Mouse (Mus musculus) adrenal gland, adult 2 months (tissue): ENCODE results near the gene Btbd1. TPM values are rescaled to one million over a fixed set of nuclear protein-coding genes. Genes with fewer than 3 reads are reported as not detected.

Experiments
- DNase-seq: peaks from one replicate; pipeline ENCODE4 v3.0.0; 2021
- polyA plus RNA-seq: library from polyadenylated mRNA; depleted of rRNA; stranded (reverse); fragments of >200 nt; gene quantifications from 2 replicates; pipeline ENCODE4 v1.2.3, GENCODE M21; 2012
- total RNA-seq, 2 experiments: library from RNA; stranded (reverse); gene quantifications; 2 replicates each; pipeline ENCODE4 v1.2.3; 2021

The Btbd1 gene
- total and polyA plus RNA-seq, 3 experiments = 65.2 to 159 (median 118) TPM

GRCm38 (mm10) chr7:81849633-81850032 is 20.4 kb upstream of the Btbd1 start:
- no peak for DNase-seq

- DNase-seq = no peak
These were observed 20.0 kb upstream of the Btbd1 start for GRCm38 (mm10) chr7:81849214-81849613.

GRCm38 (mm10) chr7:81847777-81848176 is 18.5 kb upstream of the Btbd1 start:
- DNase-seq = no peak

- no peak for DNase-seq
These were observed 17.8 kb upstream of the Btbd1 start for GRCm38 (mm10) chr7:81847010-81847409.

GRCm38 (mm10) chr7:81846008-81846407 is 16.8 kb upstream of the Btbd1 start:
- no peak for DNase-seq

GRCm38 (mm10) chr7:81845313-81845712 is 16.1 kb upstream of the Btbd1 start:
- peak; percentile 44 for DNase-seq

GRCm38 (mm10) chr7:81844801-81845200 is 15.6 kb upstream of the Btbd1 start:
- no peak for DNase-seq

GRCm38 (mm10) chr7:81843903-81844302 is 14.7 kb upstream of the Btbd1 start:
- DNase-seq = no peak

GRCm38 (mm10) chr7:81842998-81843397 is 13.8 kb upstream of the Btbd1 start:
- no peak for DNase-seq

- DNase-seq = no peak
These were observed 12.9 kb upstream of the Btbd1 start for GRCm38 (mm10) chr7:81842141-81842540.

- peak; percentile 53 for DNase-seq
These were observed 12.2 kb upstream of the Btbd1 start for GRCm38 (mm10) chr7:81841439-81841838.

- DNase-seq = no peak
These were observed 11.5 kb upstream of the Btbd1 start for GRCm38 (mm10) chr7:81840661-81841181.

- no peak for DNase-seq
These were observed 10.5 kb upstream of the Btbd1 start for GRCm38 (mm10) chr7:81839746-81840145.

- peak; percentile 62 for DNase-seq
These were observed 8.5 kb upstream of the Btbd1 start for GRCm38 (mm10) chr7:81837771-81838170.

GRCm38 (mm10) chr7:81835430-81835829 is 6.2 kb upstream of the Btbd1 start:
- DNase-seq = no peak

GRCm38 (mm10) chr7:81834847-81835246 is 5.6 kb upstream of the Btbd1 start:
- DNase-seq = no peak

GRCm38 (mm10) chr7:81828681-81829378 is 401 bp downstream of the Btbd1 start:
- DNase-seq = peak; percentile 85

- peak; percentile 44 for DNase-seq
These were observed 1.2 kb downstream of the Btbd1 start for GRCm38 (mm10) chr7:81827806-81828667.

- peak; percentile 41 for DNase-seq
These were observed 3.9 kb downstream of the Btbd1 start for GRCm38 (mm10) chr7:81825381-81825780.

- no peak for DNase-seq
These were observed 4.3 kb downstream of the Btbd1 start for GRCm38 (mm10) chr7:81824906-81825305.

- no peak for DNase-seq
These were observed 23.2 kb downstream of the Btbd1 start for GRCm38 (mm10) chr7:81806067-81806466.

- peak; percentile 89 for DNase-seq
These were observed 40.0 kb downstream of the Btbd1 start, which contains the start of gene 3110040N11Rik for GRCm38 (mm10) chr7:81789095-81789757. 3110040N11Rik (minus strand) TSS chr7:81789478.
